Mouse (Mus musculus) heart, embryonic 13.5 days (tissue): ENCODE measurements around the gene Hvcn1. TPM values are rescaled to one million over a fixed set of nuclear protein-coding genes. Genes with fewer than 3 reads are reported as not detected.

ENCODE experiments used
- ATAC-seq: fragments of 200-750 bp; cut with Nextera tagmentation; 2 replicates; pipeline ENCODE4 v1.8.0; 2017; ENCODE audit warnings: moderate TSS enrichment; ENCODE audit not compliant: insufficient number of reproducible peaks, low FRiP score, low TSS enrichment; ENCODE audit errors: extremely low read depth
- H3K27ac ChIP-seq: fragments of 300-500 bp; sonication (generic); replicated peaks from 2 replicates; pipeline ENCODE4 v1.5.1; 2015; ENCODE audit warnings: moderate library complexity, mild to moderate bottlenecking, inconsistent platforms
- H3K27me3 ChIP-seq: fragments of 300-500 bp; sonication (generic); replicated peaks from 2 replicates; pipeline ENCODE4 v1.6.1; 2015; ENCODE audit warnings: mild to moderate bottlenecking, inconsistent platforms
- H3K36me3 ChIP-seq: fragments of 300-500 bp; sonication (generic); 2 replicates; pipeline ENCODE4 v1.6.1; 2015; ENCODE audit warnings: mild to moderate bottlenecking, inconsistent platforms
- H3K4me1 ChIP-seq: fragments of 300-500 bp; sonication (generic); 2 replicates; pipeline ENCODE4 v1.6.1; 2015; ENCODE audit warnings: inconsistent platforms
- H3K4me2 ChIP-seq: fragments of 300-500 bp; sonication (generic); 2 replicates; pipeline ENCODE4 v1.6.1; 2015; ENCODE audit warnings: inconsistent platforms, mild to moderate bottlenecking, moderate library complexity
- H3K4me3 ChIP-seq: fragments of 300-500 bp; sonication (generic); 2 replicates; pipeline ENCODE4 v1.5.1; 2015; ENCODE audit warnings: moderate library complexity, mild to moderate bottlenecking, inconsistent platforms
- H3K9ac ChIP-seq: fragments of 300-500 bp; sonication (generic); 2 replicates; pipeline ENCODE4 v1.6.1; 2015; ENCODE audit warnings: inconsistent platforms, mild to moderate bottlenecking, moderate library complexity
- H3K9me3 ChIP-seq: fragments of 300-500 bp; sonication (generic); 2 replicates; pipeline ENCODE4 v1.6.1; 2016; ENCODE audit warnings: inconsistent platforms
- WGBS: fragments of 180-500 bp; shearing (Covaris S2); methylation state at CpG from one replicate; pipeline ENCODE4 v1.1.7; 2015; ENCODE audit warnings: mixed read lengths; 5-methylcytosine and 5-hydroxymethylcytosine counted together
- polyA plus RNA-seq: library from polyadenylated mRNA; unstranded; fragments of >200 nt; fragmentation: Nextera tagmentation; extraction: Ambion mirVana; gene quantifications from 2 replicates; pipeline ENCODE4 v1.2.1, GENCODE M21; 2015

Hvcn1 gene
- polyA plus RNA-seq, 1 experiment from 2014 or later, result 2.7 TPM

- no peak overlapping the region for H3K9ac ChIP-seq
- 90% methylated on average over 2 of the region's 2 CpGs for WGBS
Measured at GRCm38 (mm10) chr5:122224291-122224690, 17.7 kb downstream of the Hvcn1 start.

GRCm38 (mm10) chr5:122228271-122228765 lies 21.7 kb downstream of the Hvcn1 start:
- H3K27me3 ChIP-seq, result no peaks in the 10 kb centered on the region
- 67% methylated on average over 3 of the region's 3 CpGs for WGBS
- ATAC-seq, result no peak

More at GRCm38 (mm10) chr5:122224291-122224690, 17.7 kb downstream of the Hvcn1 start:
- H3K4me2 ChIP-seq, result no peak overlapping the region
- no peak overlapping the region for H3K27ac ChIP-seq
- H3K4me1 ChIP-seq, result peaks cover 16% of the 10 kb centered on the region
- H3K9me3 ChIP-seq, result peaks cover 10% of the 10 kb centered on the region; the same call in 1 of the 2 replicates
- no peak overlapping the region for H3K4me3 ChIP-seq
- H3K27me3 ChIP-seq, result no peaks in the 10 kb centered on the region
- no peak for ATAC-seq
- no peaks in the 10 kb centered on the region for H3K36me3 ChIP-seq

GRCm38 (mm10) chr5:122228772-122229171 lies 22.2 kb downstream of the Hvcn1 start:
- Histone ChIP-seq H3K9me3 (peaks cover 10% of the 10 kb centered on the region; the same call in 1 of the 2 replicates), H3K4me1 (peaks cover 4% of the 10 kb centered on the region; the same call in 1 of the 2 replicates), H3K36me3 (no peaks in the 10 kb centered on the region), H3K27me3 (no peaks in the 10 kb centered on the region), H3K4me2 (no peak overlapping the region), H3K27ac (no peak overlapping the region), H3K9ac (no peak overlapping the region), H3K4me3 (no peak overlapping the region)
- no peak for ATAC-seq
- WGBS, result 49% methylated on average over 4 of the region's 4 CpGs

More at GRCm38 (mm10) chr5:122228271-122228765, 21.7 kb downstream of the Hvcn1 start:
- Histone ChIP-seq H3K36me3 (no peaks in the 10 kb centered on the region), H3K4me2 (no peak overlapping the region), H3K27ac (no peak overlapping the region), H3K4me1 (peaks cover 4% of the 10 kb centered on the region; the same call in 1 of the 2 replicates), H3K9me3 (peaks cover 10% of the 10 kb centered on the region; the same call in 1 of the 2 replicates), H3K9ac (no peak overlapping the region), H3K4me3 (no peak overlapping the region)

GRCm38 (mm10) chr5:122230816-122231215 lies 24.2 kb downstream of the Hvcn1 start:
- Histone ChIP-seq H3K27me3 (no peaks in the 10 kb centered on the region), H3K4me1 (no peaks in the 10 kb centered on the region; the same call in 1 of the 2 replicates), H3K4me2 (no peak overlapping the region), H3K27ac (no peak overlapping the region), H3K9me3 (peaks cover 10% of the 10 kb centered on the region; the same call in 1 of the 2 replicates), H3K9ac (no peak overlapping the region), H3K4me3 (no peak overlapping the region), H3K36me3 (no peaks in the 10 kb centered on the region)
- 84% methylated on average over 4 of the region's 4 CpGs for WGBS
- ATAC-seq, result no peak

- 52% methylated on average over 6 of the region's 6 CpGs for WGBS
- Histone ChIP-seq H3K27me3 (no peaks in the 10 kb centered on the region), H3K4me2 (no peak overlapping the region), H3K9me3 (peaks cover 10% of the 10 kb centered on the region; the same call in 1 of the 2 replicates), H3K4me3 (no peak overlapping the region), H3K4me1 (no peaks in the 10 kb centered on the region; the same call in 1 of the 2 replicates), H3K9ac (no peak overlapping the region), H3K27ac (no peak overlapping the region), H3K36me3 (no peaks in the 10 kb centered on the region)
- ATAC-seq, result no peak
Measured at GRCm38 (mm10) chr5:122231431-122231830, 24.8 kb downstream of the Hvcn1 start.

- H3K27me3 ChIP-seq, result no peaks in the 10 kb centered on the region
- no peak overlapping the region for H3K4me2 ChIP-seq
- H3K36me3 ChIP-seq, result no peaks in the 10 kb centered on the region
- no peak overlapping the region for H3K9ac ChIP-seq
- H3K9me3 ChIP-seq, result peaks cover 10% of the 10 kb centered on the region; the same call in 1 of the 2 replicates
- no peak overlapping the region for H3K4me3 ChIP-seq
- no peak for ATAC-seq
- no peak overlapping the region for H3K27ac ChIP-seq
- 63% methylated on average over 5 of the region's 5 CpGs for WGBS
- H3K4me1 ChIP-seq, result no peaks in the 10 kb centered on the region; the same call in 1 of the 2 replicates
Measured at GRCm38 (mm10) chr5:122232004-122232403, 25.4 kb downstream of the Hvcn1 start.

- H3K27ac ChIP-seq, result no peak overlapping the region
- ATAC-seq, result no peak
- WGBS, result 66% methylated on average over 14 of the region's 14 CpGs
Measured at GRCm38 (mm10) chr5:122233077-122233581, 26.5 kb downstream of the Hvcn1 start.

GRCm38 (mm10) chr5:122233695-122234094 lies 27.1 kb downstream of the Hvcn1 start:
- H3K27me3 ChIP-seq, result no peaks in the 10 kb centered on the region
- 82% methylated on average over 12 of the region's 12 CpGs for WGBS
- H3K4me1 ChIP-seq, result no peaks in the 10 kb centered on the region; the same call in 1 of the 2 replicates
- no peak overlapping the region for H3K27ac ChIP-seq
- H3K36me3 ChIP-seq, result no peaks in the 10 kb centered on the region
- H3K4me2 ChIP-seq, result no peak overlapping the region
- no peak for ATAC-seq
- H3K9ac ChIP-seq, result no peak overlapping the region
- H3K4me3 ChIP-seq, result no peak overlapping the region
- no peaks in the 10 kb centered on the region for H3K9me3 ChIP-seq

More at GRCm38 (mm10) chr5:122233077-122233581, 26.5 kb downstream of the Hvcn1 start:
- Histone ChIP-seq H3K36me3 (no peaks in the 10 kb centered on the region), H3K4me2 (no peak overlapping the region), H3K4me1 (no peaks in the 10 kb centered on the region; the same call in 1 of the 2 replicates), H3K9me3 (peaks cover 2% of the 10 kb centered on the region; the same call in 1 of the 2 replicates), H3K27me3 (no peaks in the 10 kb centered on the region), H3K9ac (no peak overlapping the region), H3K4me3 (no peak overlapping the region)

GRCm38 (mm10) chr5:122234319-122235195 lies 28.0 kb downstream of the Hvcn1 start:
- Histone ChIP-seq H3K9ac (0 out of 2 replicates have a peak overlapping the region, but pooled peaks have one; percentile 19), H3K36me3 (no peaks in the 10 kb centered on the region), H3K9me3 (no peaks in the 10 kb centered on the region), H3K27ac (no peak overlapping the region), H3K27me3 (no peaks in the 10 kb centered on the region), H3K4me1 (peaks cover 3% of the 10 kb centered on the region; the same call in 1 of the 2 replicates), H3K4me3 (no peak overlapping the region), H3K4me2 (no peak overlapping the region)
- 69% methylated on average over 9 of the region's 9 CpGs for WGBS
- ATAC-seq, result no peak

- peaks cover 7% of the 10 kb centered on the region; the same call in 1 of the 2 replicates for H3K4me1 ChIP-seq
- H3K36me3 ChIP-seq, result no peaks in the 10 kb centered on the region
- no peak overlapping the region for H3K27ac ChIP-seq
- H3K4me2 ChIP-seq, result no peak overlapping the region
- no peaks in the 10 kb centered on the region for H3K27me3 ChIP-seq
- 0 out of 2 replicates have a peak overlapping the region, but pooled peaks have one; percentile 19 for H3K9ac ChIP-seq
- 65% methylated on average over 9 of the region's 9 CpGs for WGBS
- no peak for ATAC-seq
- H3K4me3 ChIP-seq, result no peak overlapping the region
- H3K9me3 ChIP-seq, result no peaks in the 10 kb centered on the region
Measured at GRCm38 (mm10) chr5:122235196-122235836, 28.7 kb downstream of the Hvcn1 start.

GRCm38 (mm10) chr5:122237200-122237599 lies 30.6 kb downstream of the Hvcn1 start:
- H3K36me3 ChIP-seq, result peaks cover 16% of the 10 kb centered on the region
- ATAC-seq, result no peak
- no peaks in the 10 kb centered on the region for H3K9me3 ChIP-seq
- H3K9ac ChIP-seq, result no peak overlapping the region
- H3K4me2 ChIP-seq, result no peak overlapping the region
- WGBS, result 65% methylated on average over 5 of the region's 5 CpGs
- H3K4me1 ChIP-seq, result peaks cover 7% of the 10 kb centered on the region; the same call in 1 of the 2 replicates
- no peak overlapping the region for H3K27ac ChIP-seq
- H3K4me3 ChIP-seq, result no peak overlapping the region
- H3K27me3 ChIP-seq, result no peaks in the 10 kb centered on the region
